Mouse (Mus musculus): Measurements from ENCODE around the gene Ttll11.

The Ttll11 gene

GRCm38 (mm10) chr2:35723267-35723666 is 256.4 kb downstream of the Ttll11 start:
- no peak for DNase-seq (ENCODE audit: low spot score)

- no peak for DNase-seq (ENCODE audit: low spot score)
Measured at GRCm38 (mm10) chr2:35722821-35723220, 256.9 kb downstream of the Ttll11 start.

GRCm38 (mm10) chr2:35720956-35721355 is 258.8 kb downstream of the Ttll11 start:
- no peak for DNase-seq (ENCODE audit: low spot score)

GRCm38 (mm10) chr2:35720550-35720949 is 259.2 kb downstream of the Ttll11 start:
- DNase-seq (ENCODE audit: low spot score) = no peak

GRCm38 (mm10) chr2:35720104-35720503 is 259.6 kb downstream of the Ttll11 start:
- DNase-seq (ENCODE audit: low spot score) = no peak

GRCm38 (mm10) chr2:35719230-35720005 is 260.3 kb downstream of the Ttll11 start:
- no peak for DNase-seq (ENCODE audit: low spot score)

GRCm38 (mm10) chr2:35718662-35719061 is 261.1 kb downstream of the Ttll11 start:
- DNase-seq (ENCODE audit: low spot score) = no peak

GRCm38 (mm10) chr2:35718003-35718500 is 261.7 kb downstream of the Ttll11 start:
- DNase-seq (ENCODE audit: low spot score) = no peak

GRCm38 (mm10) chr2:35716175-35716574 is 263.5 kb downstream of the Ttll11 start:
- no peak for DNase-seq (ENCODE audit: low spot score)

- DNase-seq (ENCODE audit: low spot score) = no peak
Measured at GRCm38 (mm10) chr2:35715485-35715884, 264.2 kb downstream of the Ttll11 start.

- no peak for DNase-seq (ENCODE audit: low spot score)
Measured at GRCm38 (mm10) chr2:35714742-35715167, 265.0 kb downstream of the Ttll11 start.

GRCm38 (mm10) chr2:35713460-35713859 is 266.3 kb downstream of the Ttll11 start:
- no peak for DNase-seq (ENCODE audit: low spot score)

GRCm38 (mm10) chr2:35712611-35713010 is 267.1 kb downstream of the Ttll11 start:
- no peak for DNase-seq (ENCODE audit: low spot score)

- DNase-seq (ENCODE audit: low spot score) = no peak
Measured at GRCm38 (mm10) chr2:35703241-35703640, 276.5 kb downstream of the Ttll11 start.

GRCm38 (mm10) chr2:35702608-35703007 is 277.1 kb downstream of the Ttll11 start:
- DNase-seq (ENCODE audit: low spot score) = no peak

- DNase-seq (ENCODE audit: low spot score) = no peak
Measured at GRCm38 (mm10) chr2:35702001-35702400, 277.7 kb downstream of the Ttll11 start.
